Mouse (Mus musculus): ENCODE data around the gene Lhpp. TPM values are rescaled to one million over a fixed set of nuclear protein-coding genes. Genes with fewer than 3 reads are reported as not detected.
A peak's percentile ranks its signal among the peaks of the same experiment; 100 is the strongest.

Lhpp gene
- polyA plus RNA-seq, 1 experiment from 2014 or later, result 20.4 TPM

DNA sequence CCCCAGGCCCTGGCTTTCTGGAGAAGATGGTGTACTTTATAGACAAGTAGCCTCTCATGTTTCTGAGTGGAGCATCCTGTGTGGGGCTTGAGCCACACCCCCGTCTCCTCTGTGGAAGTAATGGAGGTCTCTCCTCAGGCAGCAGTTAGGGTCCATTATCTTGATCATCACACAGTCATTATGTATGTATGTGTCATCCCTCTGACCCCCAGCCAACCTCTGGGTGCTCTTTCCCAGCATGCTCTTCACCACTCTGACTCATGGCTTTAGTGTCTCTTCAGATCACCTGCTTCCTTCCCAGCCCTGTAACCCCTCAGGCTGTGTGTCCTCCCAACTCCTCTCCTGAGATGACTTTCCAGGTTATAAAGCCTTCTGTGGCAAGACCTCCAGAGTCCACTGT is 31.2 kb downstream of the Lhpp start:
- H3K36me3 ChIP-seq (ENCODE audit: control insufficient read depth, insufficient read depth, low read length), result no peaks in the 10 kb centered on the region
- no peaks in the 10 kb centered on the region for H3K9me3 ChIP-seq (ENCODE audit: control insufficient read depth, low read length)
- no peak overlapping the region for H3K4me2 ChIP-seq (replicated peaks; ENCODE audit: low read depth, low read length)
- H3K4me1 ChIP-seq (replicated peaks; ENCODE audit: control insufficient read depth, insufficient read depth, low read length), result 0 out of 2 replicates have a peak, but pooled peaks cover 2% of the 10 kb centered on the region
- no peak for DNase-seq (ENCODE audit: low spot score)
- ATAC-seq (ENCODE audit: low FRiP score), result no peak
- H3K4me3 ChIP-seq (ENCODE audit: low read depth, low read length), result no peak overlapping the region
- no peak overlapping the region for H3K9ac ChIP-seq (ENCODE audit: low read depth, low read length)
- no peaks in the 10 kb centered on the region for H3K27me3 ChIP-seq (ENCODE audit: control insufficient read depth, insufficient read depth, low read length)
- H3K27ac ChIP-seq (ENCODE audit: low read depth, low read length), result no peak overlapping the region
- 84% methylated on average over 1 of the region's 1 CpGs for WGBS

- H3K9ac ChIP-seq (ENCODE audit: low read depth, low read length), result no peak overlapping the region
- WGBS, result 86% methylated on average over 11 of the region's 11 CpGs
Measured at GRCm38 (mm10) chr7:132644605-132645279, 34.3 kb downstream of the Lhpp start.

GRCm38 (mm10) chr7:132646514-132646913 is 36.1 kb downstream of the Lhpp start:
- H3K4me2 ChIP-seq (replicated peaks; ENCODE audit: low read depth, low read length), result no peak overlapping the region
- H3K9ac ChIP-seq (ENCODE audit: low read depth, low read length), result no peak overlapping the region
- H3K27me3 ChIP-seq (ENCODE audit: control insufficient read depth, insufficient read depth, low read length), result no peaks in the 10 kb centered on the region
- no peaks in the 10 kb centered on the region for H3K4me1 ChIP-seq (replicated peaks; ENCODE audit: control insufficient read depth, insufficient read depth, low read length)
- no peak overlapping the region for H3K27ac ChIP-seq (ENCODE audit: low read depth, low read length)
- H3K36me3 ChIP-seq (ENCODE audit: control insufficient read depth, insufficient read depth, low read length), result no peaks in the 10 kb centered on the region
- H3K9me3 ChIP-seq (ENCODE audit: control insufficient read depth, low read length), result no peaks in the 10 kb centered on the region
- ATAC-seq (ENCODE audit: low FRiP score), result no peak
- no peak for DNase-seq (ENCODE audit: low spot score)
- 90% methylated on average over 1 of the region's 1 CpGs for WGBS
- H3K4me3 ChIP-seq (ENCODE audit: low read depth, low read length), result no peak overlapping the region

More at GRCm38 (mm10) chr7:132644605-132645279, 34.3 kb downstream of the Lhpp start:
- no peaks in the 10 kb centered on the region for H3K4me1 ChIP-seq (replicated peaks; ENCODE audit: control insufficient read depth, insufficient read depth, low read length)
- DNase-seq (ENCODE audit: low spot score) (no peak), ATAC-seq (ENCODE audit: low FRiP score) (no peak)
- no peak overlapping the region for H3K27ac ChIP-seq (ENCODE audit: low read depth, low read length)
- H3K4me3 ChIP-seq (ENCODE audit: low read depth, low read length), result no peak overlapping the region
- no peak overlapping the region for H3K4me2 ChIP-seq (replicated peaks; ENCODE audit: low read depth, low read length)
- no peaks in the 10 kb centered on the region for H3K36me3 ChIP-seq (ENCODE audit: control insufficient read depth, insufficient read depth, low read length)
- no peaks in the 10 kb centered on the region for H3K9me3 ChIP-seq (ENCODE audit: control insufficient read depth, low read length)
- H3K27me3 ChIP-seq (ENCODE audit: control insufficient read depth, insufficient read depth, low read length), result no peaks in the 10 kb centered on the region

- WGBS, result 71% methylated on average over 3 of the region's 3 CpGs
- no peak for DNase-seq (ENCODE audit: low spot score)
Measured at GRCm38 (mm10) chr7:132654412-132654811, 44.0 kb downstream of the Lhpp start.

DNA sequence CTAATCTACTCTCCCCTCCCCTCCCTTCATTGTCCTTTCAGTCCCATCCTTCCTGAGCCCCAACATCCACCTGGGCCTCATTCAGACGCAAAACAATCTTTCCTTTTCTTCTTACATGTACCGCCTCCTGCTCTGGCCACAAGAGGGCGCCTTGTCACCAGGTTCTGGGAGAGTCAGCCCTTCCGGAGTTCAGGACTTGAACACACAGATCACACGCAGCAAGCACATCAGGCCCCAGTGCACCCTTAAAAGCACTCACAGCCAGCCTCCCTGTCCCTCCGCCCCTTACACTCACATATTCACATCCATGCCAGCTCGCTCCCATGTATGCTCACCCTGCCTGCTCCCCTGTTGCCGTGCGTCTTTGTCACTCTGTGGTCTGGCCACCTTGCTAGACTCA is 45.6 kb downstream of the Lhpp start:
- Histone ChIP-seq H3K9me3 (ENCODE audit: control insufficient read depth, low read length) (no peaks in the 10 kb centered on the region), H3K4me1 (replicated peaks; ENCODE audit: control insufficient read depth, insufficient read depth, low read length) (0 out of 2 replicates have a peak, but pooled peaks cover 5% of the 10 kb centered on the region), H3K36me3 (ENCODE audit: control insufficient read depth, insufficient read depth, low read length) (no peaks in the 10 kb centered on the region), H3K27ac (ENCODE audit: low read depth, low read length) (0 out of 2 replicates have a peak overlapping the region, but pooled peaks have one; percentile 12), H3K9ac (ENCODE audit: low read depth, low read length) (no peak overlapping the region), H3K4me2 (replicated peaks; ENCODE audit: low read depth, low read length) (peak overlapping the region; percentile 11), H3K4me3 (ENCODE audit: low read depth, low read length) (no peak overlapping the region), H3K27me3 (ENCODE audit: control insufficient read depth, insufficient read depth, low read length) (no peaks in the 10 kb centered on the region)
- peak; percentile 75 for ATAC-seq (ENCODE audit: low FRiP score)
- 21% methylated on average over 9 of the region's 9 CpGs for WGBS
- peak; percentile 94 for DNase-seq (ENCODE audit: low spot score)

More at GRCm38 (mm10) chr7:132654412-132654811, 44.0 kb downstream of the Lhpp start:
- Histone ChIP-seq H3K36me3 (ENCODE audit: control insufficient read depth, insufficient read depth, low read length) (no peaks in the 10 kb centered on the region), H3K9me3 (ENCODE audit: control insufficient read depth, low read length) (no peaks in the 10 kb centered on the region), H3K4me3 (ENCODE audit: low read depth, low read length) (no peak overlapping the region), H3K27ac (ENCODE audit: low read depth, low read length) (no peak overlapping the region), H3K9ac (ENCODE audit: low read depth, low read length) (no peak overlapping the region), H3K4me2 (replicated peaks; ENCODE audit: low read depth, low read length) (no peak overlapping the region), H3K27me3 (ENCODE audit: control insufficient read depth, insufficient read depth, low read length) (no peaks in the 10 kb centered on the region), H3K4me1 (replicated peaks; ENCODE audit: control insufficient read depth, insufficient read depth, low read length) (0 out of 2 replicates have a peak, but pooled peaks cover 5% of the 10 kb centered on the region)
- no peak for ATAC-seq (ENCODE audit: low FRiP score)

DNA sequence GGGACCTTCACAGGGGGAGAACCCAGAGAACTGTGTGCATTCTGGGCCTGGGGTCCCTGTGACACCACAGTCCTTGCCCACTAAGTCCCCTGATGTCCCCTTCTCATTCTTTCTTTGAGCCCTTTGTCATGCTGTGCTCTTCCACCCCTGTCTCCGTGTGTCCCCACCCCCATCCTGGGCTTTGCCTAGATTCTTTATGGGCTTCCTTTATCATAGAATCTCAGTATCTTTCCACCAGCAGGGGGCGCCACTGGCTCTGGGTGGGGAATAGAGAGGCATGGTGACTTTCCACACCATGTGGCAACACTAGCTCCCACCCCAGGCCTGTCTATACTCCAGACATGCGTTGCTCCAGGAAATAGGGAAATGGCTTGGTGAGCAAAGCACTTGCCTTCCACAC is 46.1 kb downstream of the Lhpp start:
- Histone ChIP-seq H3K4me3 (ENCODE audit: low read depth, low read length) (no peak overlapping the region), H3K4me1 (replicated peaks; ENCODE audit: control insufficient read depth, insufficient read depth, low read length) (0 out of 2 replicates have a peak, but pooled peaks cover 5% of the 10 kb centered on the region), H3K36me3 (ENCODE audit: control insufficient read depth, insufficient read depth, low read length) (no peaks in the 10 kb centered on the region), H3K27ac (ENCODE audit: low read depth, low read length) (peak overlapping the region; percentile 12; the same call in 1 of the 2 replicates), H3K4me2 (replicated peaks; ENCODE audit: low read depth, low read length) (no peak overlapping the region), H3K27me3 (ENCODE audit: control insufficient read depth, insufficient read depth, low read length) (no peaks in the 10 kb centered on the region), H3K9ac (ENCODE audit: low read depth, low read length) (no peak overlapping the region), H3K9me3 (ENCODE audit: control insufficient read depth, low read length) (no peaks in the 10 kb centered on the region)
- 7% methylated on average over 3 of the region's 3 CpGs for WGBS
- ATAC-seq (ENCODE audit: low FRiP score), result peak; percentile 70
- peak; percentile 94 for DNase-seq (ENCODE audit: low spot score)

DNA sequence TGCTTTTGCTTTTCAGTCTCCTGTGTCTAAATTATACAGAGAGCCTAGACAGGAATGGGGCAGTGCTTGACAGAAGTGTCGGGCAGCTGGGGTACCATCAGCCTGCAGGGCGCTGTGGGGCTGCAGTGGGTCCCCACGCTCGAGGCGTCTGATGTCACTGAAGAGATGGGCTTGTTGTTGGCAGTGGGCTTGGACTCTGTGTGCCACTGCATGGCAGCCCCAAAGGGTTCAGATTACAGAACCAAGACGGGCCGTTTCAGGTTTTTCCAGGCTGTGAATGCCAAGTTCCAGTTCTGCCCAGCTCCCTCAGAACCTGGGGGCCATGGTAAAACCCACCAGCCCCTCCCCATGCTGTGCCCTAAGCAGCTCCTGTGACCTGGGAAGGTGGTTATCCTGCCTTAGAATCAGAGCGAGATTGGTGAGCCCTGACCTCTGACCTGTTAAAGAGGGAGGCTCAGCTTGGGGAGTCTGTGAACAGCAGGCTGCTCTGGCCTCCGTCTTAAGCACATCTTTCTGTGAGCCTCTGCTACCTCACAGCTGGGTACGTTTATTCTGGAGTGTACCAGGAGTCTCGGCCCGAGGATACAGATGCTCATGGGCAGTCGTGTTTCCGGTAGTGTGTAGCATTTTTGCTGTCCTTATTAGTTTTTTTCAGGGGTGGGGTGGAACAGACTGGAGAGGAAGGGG is 47.1 kb downstream of the Lhpp start:
- H3K27me3 ChIP-seq (ENCODE audit: control insufficient read depth, insufficient read depth, low read length), result no peaks in the 10 kb centered on the region
- H3K4me3 ChIP-seq (ENCODE audit: low read depth, low read length), result no peak overlapping the region
- H3K27ac ChIP-seq (ENCODE audit: low read depth, low read length), result no peak overlapping the region
- no peak overlapping the region for H3K9ac ChIP-seq (ENCODE audit: low read depth, low read length)
- no peak for ATAC-seq (ENCODE audit: low FRiP score)
- no peaks in the 10 kb centered on the region for H3K36me3 ChIP-seq (ENCODE audit: control insufficient read depth, insufficient read depth, low read length)
- no peak overlapping the region for H3K4me2 ChIP-seq (replicated peaks; ENCODE audit: low read depth, low read length)
- H3K4me1 ChIP-seq (replicated peaks; ENCODE audit: control insufficient read depth, insufficient read depth, low read length), result 0 out of 2 replicates have a peak, but pooled peaks cover 5% of the 10 kb centered on the region
- 47% methylated on average over 14 of the region's 14 CpGs for WGBS
- peak; percentile 22 for DNase-seq (ENCODE audit: low spot score)
- H3K9me3 ChIP-seq (ENCODE audit: control insufficient read depth, low read length), result no peaks in the 10 kb centered on the region

GRCm38 (mm10) chr7:132658058-132658450 is 47.6 kb downstream of the Lhpp start:
- ATAC-seq (ENCODE audit: low FRiP score), result no peak
- no peaks in the 10 kb centered on the region for H3K9me3 ChIP-seq (ENCODE audit: control insufficient read depth, low read length)
- H3K4me2 ChIP-seq (replicated peaks; ENCODE audit: low read depth, low read length), result no peak overlapping the region
- no peak overlapping the region for H3K4me3 ChIP-seq (ENCODE audit: low read depth, low read length)
- H3K4me1 ChIP-seq (replicated peaks; ENCODE audit: control insufficient read depth, insufficient read depth, low read length), result 0 out of 2 replicates have a peak, but pooled peaks cover 5% of the 10 kb centered on the region
- H3K27ac ChIP-seq (ENCODE audit: low read depth, low read length), result no peak overlapping the region
- H3K36me3 ChIP-seq (ENCODE audit: control insufficient read depth, insufficient read depth, low read length), result no peaks in the 10 kb centered on the region
- DNase-seq (ENCODE audit: low spot score), result no peak
- H3K9ac ChIP-seq (ENCODE audit: low read depth, low read length), result no peak overlapping the region
- WGBS, result 12% methylated on average over 9 of the region's 9 CpGs
- H3K27me3 ChIP-seq (ENCODE audit: control insufficient read depth, insufficient read depth, low read length), result no peaks in the 10 kb centered on the region
